ENCODE assay signal across 16 mouse cellular contexts in the genomic region with DNA sequence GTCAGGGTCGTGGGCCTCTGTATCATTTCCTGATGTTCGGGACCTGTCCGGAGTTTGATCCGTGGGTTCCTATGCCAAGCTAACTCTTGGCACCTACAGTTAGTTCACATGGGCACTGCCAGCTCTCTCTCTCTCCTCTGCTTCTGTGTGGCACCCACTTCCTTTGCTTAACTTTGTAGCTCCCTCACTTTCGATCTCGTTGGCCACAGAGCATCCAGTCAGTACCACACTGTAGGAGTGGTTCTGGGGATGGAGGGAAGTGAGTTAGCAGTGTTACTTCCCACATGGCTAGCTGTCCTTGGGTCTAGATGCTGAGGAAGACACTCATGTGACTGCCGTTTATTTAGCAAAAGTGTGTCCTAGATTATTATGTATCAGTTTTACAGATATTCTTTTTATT. TPM values are rescaled to one million over a fixed set of nuclear protein-coding genes. Genes with fewer than 3 reads are reported as not detected.
"Had no signal": no experiment of that assay in that cellular context is flagged by ENCODE, and none has a peak within 500 bp of the region (broad histone marks: within the 10 kb centered on the region; RNA-seq: fewer than 3 reads in every experiment).

No protein-coding gene starts in this region.

- H3K4me2 ChIP-seq: limb, embryonic 12.5 days; liver, embryonic 13.5 days; lung, embryonic 15.5 days; midbrain, embryonic 11.5 days; midbrain, embryonic 15.5 days; neural tube, embryonic 15.5 days had no signal

- DNase-seq: kidney, adult 8-10 months; kidney, postnatal 25 days; layer of hippocampus, adult 9-11 months; layer of hippocampus, postnatal 36 days; liver; liver, embryonic 13.5 days; liver, postnatal 0 days; lung, postnatal 14 days; right cerebral cortex, adult 18-20 months; right cerebral cortex, postnatal 25 days had no signal

- H3K9ac ChIP-seq: limb, embryonic 12.5 days; liver, embryonic 13.5 days; liver, postnatal 0 days; lung, embryonic 15.5 days; midbrain, embryonic 15.5 days; neural tube, embryonic 15.5 days had no signal

- H3K4me3 ChIP-seq: limb, embryonic 12.5 days; liver, embryonic 13.5 days; lung, embryonic 15.5 days; midbrain, embryonic 15.5 days; neural tube, embryonic 15.5 days had no signal

- H3K9me3 ChIP-seq: limb, embryonic 12.5 days; liver, embryonic 13.5 days; lung, embryonic 15.5 days; midbrain, embryonic 15.5 days; neural tube, embryonic 15.5 days had no signal

- H3K36me3 ChIP-seq: liver, embryonic 13.5 days had no signal

- H3K27me3 ChIP-seq: liver, embryonic 13.5 days; lung, embryonic 15.5 days; midbrain, embryonic 15.5 days; neural tube, embryonic 15.5 days had no signal

- H3K4me1 ChIP-seq: liver, embryonic 13.5 days; midbrain, embryonic 15.5 days had no signal

- H3K27ac ChIP-seq: limb, embryonic 12.5 days; liver, embryonic 13.5 days; lung, embryonic 15.5 days; macrophage; midbrain, embryonic 15.5 days; neural tube, embryonic 15.5 days had no signal

- ATAC-seq: liver, postnatal 0 days; midbrain, embryonic 15.5 days had no signal

RNA-seq across cellular contexts. Expression of gene Tmeff1, which starts 30.8 kb away (rescaled TPM):
- polyA plus RNA-seq: macrophage had no signal
